Comparison of ENCODE assay signal across 8 mouse cellular contexts in genomic region chr7:35649071-35649470, GRCm38 (mm10). TPM values are rescaled to one million over a fixed set of nuclear protein-coding genes. Genes with fewer than 3 reads are reported as not detected.
A peak's percentile ranks its signal among the peaks of the same experiment; 100 is the strongest.
DNase-seq lines count a peak whose midpoint lies in the region; ATAC-seq lines count a peak whose summit lies in the region.

No protein-coding gene starts in this region.

- H3K27ac ChIP-seq in liver, embryonic 12.5 days = 0 out of 2 replicates have a peak overlapping the region, but pooled peaks have one; percentile 36
- no peak overlapping the region for H3K27ac ChIP-seq in forebrain, embryonic 14.5 days (ENCODE audit: low read depth, low read length)

- no peaks in the 10 kb centered on the region for H3K9me3 ChIP-seq in liver, embryonic 12.5 days (replicated peaks)
- H3K9me3 ChIP-seq in forebrain, embryonic 14.5 days (replicated peaks; ENCODE audit: control insufficient read depth, low read length) = no peaks in the 10 kb centered on the region

- peak; percentile 51 for DNase-seq in left cerebral cortex, postnatal 4 days
- no peak for DNase-seq in left cerebral cortex, postnatal 25 days (ENCODE audit: low spot score in 2 of 2)
- DNase-seq in adrenal gland, adult (ENCODE audit: inconsistent age in 2 of 2, low spot score in 1 of 2) = peak; percentile 53 to 76
- peak; percentile 35 to 82 for DNase-seq in spleen, postnatal 10 days (ENCODE audit: low spot score in 2 of 2)
- no peak for DNase-seq in layer of hippocampus, adult 18-20 months (ENCODE audit: low spot score in 2 of 2)
- no peak for DNase-seq in forebrain, embryonic 14.5 days (ENCODE audit: low spot score)

- H3K4me2 ChIP-seq in liver, embryonic 12.5 days = peak overlapping the region; percentile 47
- H3K4me2 ChIP-seq in forebrain, embryonic 14.5 days (ENCODE audit: low read length) = no peak overlapping the region

- H3K4me1 ChIP-seq in liver, embryonic 12.5 days = peaks cover 37% of the 10 kb centered on the region
- peaks cover 4% of the 10 kb centered on the region; the same call in 1 of the 2 replicates for H3K4me1 ChIP-seq in forebrain, embryonic 14.5 days (ENCODE audit: control insufficient read depth, insufficient read depth, low read length)

- intact Hi-C loops in left cerebral cortex, postnatal 4 days (cut with DNase I) = no loop called here
- intact Hi-C loops in left cerebral cortex, postnatal 25 days (cut with DNase I) = no loop called here

- H3K4me3 ChIP-seq in liver, embryonic 12.5 days = no peak overlapping the region
- H3K4me3 ChIP-seq in forebrain, embryonic 14.5 days (ENCODE audit: low read depth, low read length) = no peak overlapping the region

- peak; percentile 71 for ATAC-seq in granulocyte monocyte progenitor cell, adult 5-6 weeks (replicated peaks; ENCODE audit: poor library complexity, severe bottlenecking)
- peak; percentile 66 for ATAC-seq in liver, embryonic 12.5 days
- no peak for ATAC-seq in forebrain, embryonic 14.5 days

- 0 out of 2 replicates have a peak, but pooled peaks cover 10% of the 10 kb centered on the region for H3K27me3 ChIP-seq in liver, embryonic 12.5 days (replicated peaks)
- H3K27me3 ChIP-seq in forebrain, embryonic 14.5 days (replicated peaks; ENCODE audit: control insufficient read depth, insufficient read depth, low read length) = no peaks in the 10 kb centered on the region

- no peak overlapping the region for H3K9ac ChIP-seq in liver, embryonic 12.5 days
- H3K9ac ChIP-seq in forebrain, embryonic 14.5 days (ENCODE audit: low read length) = no peak overlapping the region

- WGBS in liver, embryonic 12.5 days (ENCODE audit: insufficient replicate concordance) = 37% methylated on average over 3 of the region's 3 CpGs
- 44% methylated on average over 3 of the region's 3 CpGs for WGBS in forebrain, embryonic 14.5 days

- peaks cover 17% of the 10 kb centered on the region for H3K36me3 ChIP-seq in liver, embryonic 12.5 days
- peaks cover 18% of the 10 kb centered on the region for H3K36me3 ChIP-seq in forebrain, embryonic 14.5 days (ENCODE audit: control insufficient read depth, insufficient read depth, low read length)

RNA-seq across cellular contexts. Expression of gene Pdcd5, which starts 1.8 kb away (rescaled TPM):
- total RNA-seq in left cerebral cortex, postnatal 4 days (2021) = 100 to 1,000 TPM; 110 to 114 TPM
- 10 to 100 TPM; 67.3 to 72.0 TPM for total RNA-seq in left cerebral cortex, postnatal 25 days (2021)
- total RNA-seq in granulocyte monocyte progenitor cell, adult 5-6 weeks (2014; fragmentation: Nextera tagmentation) = 133 and 145 TPM in 2 replicates
- total RNA-seq in granulocyte monocyte progenitor cell, adult 5-6 weeks (2017) = 94.4 and 114 TPM in 2 replicates
- 193 and 197 TPM in 2 replicates for polyA plus RNA-seq in liver, embryonic 12.5 days (2016; fragmentation: Nextera tagmentation; extraction: Ambion mirVana)
- 10 to 100 TPM; 77.9 to 80.8 TPM for total RNA-seq in layer of hippocampus, adult 18-20 months (2021)
- polyA plus RNA-seq in forebrain, embryonic 14.5 days (2014; fragmentation: Nextera tagmentation; extraction: Ambion mirVana) = 232 and 268 TPM in 2 replicates

Comparison
In these comparisons a context has a peak if more than half of its experiments do, and no peak if none do; other contexts are left out.
1. DNase-seq: peak in left cerebral cortex, postnatal 4 days (single experiment), adrenal gland, adult (2 of 2) and spleen, postnatal 10 days (2 of 2); none in left cerebral cortex, postnatal 25 days (0 of 2), layer of hippocampus, adult 18-20 months (0 of 2) and forebrain, embryonic 14.5 days (single experiment).